Mouse (Mus musculus) midbrain, embryonic 15.5 days (tissue): ENCODE results near the gene Rela. TPM values are rescaled to one million over a fixed set of nuclear protein-coding genes. Genes with fewer than 3 reads are reported as not detected.
A peak's percentile ranks its signal among the peaks of the same experiment; 100 is the strongest.

Source experiments
- ATAC-seq: fragments of 200-750 bp; cut with Nextera tagmentation; replicated peaks from 2 replicates; pipeline ENCODE4 v1.8.0; 2017; ENCODE audit warnings: moderate TSS enrichment
- H3K27ac ChIP-seq: fragments of 300-500 bp; sonication (generic); 2 replicates; pipeline ENCODE4 v1.5.1; 2015; ENCODE audit warnings: mild to moderate bottlenecking, inconsistent platforms
- H3K27me3 ChIP-seq: fragments of 300-500 bp; sonication (generic); replicated peaks from 2 replicates; pipeline ENCODE4 v1.6.1; 2015; ENCODE audit warnings: inconsistent platforms
- H3K36me3 ChIP-seq: fragments of 300-500 bp; sonication (generic); replicated peaks from 2 replicates; pipeline ENCODE4 v1.6.1; 2015; ENCODE audit warnings: inconsistent platforms
- H3K4me1 ChIP-seq: fragments of 300-500 bp; sonication (generic); 2 replicates; pipeline ENCODE4 v1.6.1; 2015; ENCODE audit warnings: inconsistent platforms
- H3K4me2 ChIP-seq: fragments of 300-500 bp; sonication (generic); 2 replicates; pipeline ENCODE4 v1.6.1; 2015; ENCODE audit warnings: inconsistent platforms, mild to moderate bottlenecking, moderate library complexity
- H3K4me3 ChIP-seq: fragments of 300-500 bp; sonication (generic); 2 replicates; pipeline ENCODE4 v1.5.1; 2015; ENCODE audit warnings: mild to moderate bottlenecking, inconsistent platforms
- H3K9ac ChIP-seq: fragments of 300-500 bp; sonication (generic); 2 replicates; pipeline ENCODE4 v1.6.1; 2015; ENCODE audit warnings: mild to moderate bottlenecking, inconsistent platforms
- H3K9me3 ChIP-seq: fragments of 300-500 bp; sonication (generic); 2 replicates; pipeline ENCODE4 v1.6.1; 2016; ENCODE audit warnings: inconsistent platforms
- WGBS: fragments of 180-500 bp; shearing (Covaris S2); methylation state at CpG from one replicate; pipeline ENCODE4 v1.1.7; 2015; ENCODE audit warnings: mixed read lengths; 5-methylcytosine and 5-hydroxymethylcytosine counted together
- polyA plus RNA-seq: library from polyadenylated mRNA; unstranded; fragments of >200 nt; fragmentation: Nextera tagmentation; extraction: Ambion mirVana; gene quantifications from 2 replicates; pipeline ENCODE4 v1.2.1, GENCODE M21; 2015

The Rela gene
- polyA plus RNA-seq, 1 experiment from 2014 or later = 36.9 TPM

- peak within 1 kb of the TSS; percentile 92 for H3K9ac ChIP-seq
- peak within 1 kb of the TSS; percentile 59 for H3K4me2 ChIP-seq
- ATAC-seq = peak; percentile 93
- H3K27ac ChIP-seq = peak within 1 kb of the TSS; percentile 100
- H3K4me3 ChIP-seq = peak within 1 kb of the TSS; percentile 78
- no peaks in the 10 kb centered on the region for H3K9me3 ChIP-seq
- H3K27me3 ChIP-seq = no peaks in the 10 kb centered on the region; the same call in 1 of the 2 replicates
- peaks cover 29% of the 10 kb centered on the region for H3K36me3 ChIP-seq
- under 1% methylated on average over 55 of the region's 55 CpGs for WGBS
- H3K4me1 ChIP-seq = peaks cover 22% of the 10 kb centered on the region
These were observed 27.5 kb upstream of the Rela start, which contains the start of gene Kat5 for GRCm38 (mm10) chr19:5609547-5610404. Kat5 (minus strand) TSS chr19:5610237.

GRCm38 (mm10) chr19:5611973-5612372 lies 25.3 kb upstream of the Rela start:
- no peak for ATAC-seq
- no peaks in the 10 kb centered on the region for H3K9me3 ChIP-seq
- H3K4me3 ChIP-seq = no peak overlapping the region
- no peak overlapping the region for H3K27ac ChIP-seq
- H3K4me2 ChIP-seq = no peak overlapping the region
- H3K9ac ChIP-seq = no peak overlapping the region
- H3K27me3 ChIP-seq = no peaks in the 10 kb centered on the region; the same call in none of the 2 replicates
- H3K4me1 ChIP-seq = peaks cover 22% of the 10 kb centered on the region
- WGBS = 94% methylated on average over 1 of the region's 1 CpGs
- H3K36me3 ChIP-seq = peaks cover 9% of the 10 kb centered on the region; the same call in 1 of the 2 replicates

GRCm38 (mm10) chr19:5612762-5613411 lies 24.4 kb upstream of the Rela start:
- Histone ChIP-seq H3K4me3 (no peak overlapping the region), H3K36me3 (no peaks in the 10 kb centered on the region), H3K4me1 (peaks cover 22% of the 10 kb centered on the region), H3K9me3 (no peaks in the 10 kb centered on the region), H3K27ac (no peak overlapping the region), H3K4me2 (no peak overlapping the region), H3K27me3 (no peaks in the 10 kb centered on the region; the same call in none of the 2 replicates), H3K9ac (no peak overlapping the region)
- ATAC-seq = no peak
- WGBS = 77% methylated on average over 3 of the region's 3 CpGs

- Histone ChIP-seq H3K9me3 (no peaks in the 10 kb centered on the region), H3K36me3 (no peaks in the 10 kb centered on the region), H3K27ac (no peak overlapping the region), H3K4me3 (no peak overlapping the region), H3K9ac (no peak overlapping the region), H3K4me1 (peaks cover 8% of the 10 kb centered on the region), H3K4me2 (no peak overlapping the region), H3K27me3 (peaks cover 2% of the 10 kb centered on the region)
- ATAC-seq = no peak
- 72% methylated on average over 2 of the region's 2 CpGs for WGBS
These were observed 22.3 kb upstream of the Rela start for GRCm38 (mm10) chr19:5614953-5615352.

GRCm38 (mm10) chr19:5620007-5620406 lies 17.3 kb upstream of the Rela start:
- Histone ChIP-seq H3K27me3 (peaks cover 2% of the 10 kb centered on the region; the same call in 1 of the 2 replicates), H3K9ac (no peak overlapping the region), H3K4me3 (no peak overlapping the region), H3K36me3 (no peaks in the 10 kb centered on the region), H3K27ac (no peak overlapping the region), H3K4me1 (no peaks in the 10 kb centered on the region), H3K4me2 (no peak overlapping the region), H3K9me3 (no peaks in the 10 kb centered on the region)
- WGBS = 91% methylated on average over 4 of the region's 4 CpGs
- no peak for ATAC-seq

- H3K27ac ChIP-seq = no peak overlapping the region
- no peaks in the 10 kb centered on the region for H3K4me1 ChIP-seq
- no peak overlapping the region for H3K4me2 ChIP-seq
- H3K9me3 ChIP-seq = no peaks in the 10 kb centered on the region
- H3K36me3 ChIP-seq = no peaks in the 10 kb centered on the region
- no peak for ATAC-seq
- peaks cover 2% of the 10 kb centered on the region; the same call in 1 of the 2 replicates for H3K27me3 ChIP-seq
- WGBS = 82% methylated on average over 5 of the region's 5 CpGs
- H3K9ac ChIP-seq = no peak overlapping the region
- H3K4me3 ChIP-seq = no peak overlapping the region
These were observed 15.4 kb upstream of the Rela start for GRCm38 (mm10) chr19:5621884-5622283.

GRCm38 (mm10) chr19:5625311-5625710 lies 12.0 kb upstream of the Rela start:
- no peak overlapping the region for H3K4me3 ChIP-seq
- no peaks in the 10 kb centered on the region for H3K36me3 ChIP-seq
- no peaks in the 10 kb centered on the region for H3K9me3 ChIP-seq
- no peaks in the 10 kb centered on the region for H3K4me1 ChIP-seq
- ATAC-seq = no peak
- H3K4me2 ChIP-seq = no peak overlapping the region
- no peak overlapping the region for H3K27ac ChIP-seq
- 87% methylated on average over 8 of the region's 8 CpGs for WGBS
- no peaks in the 10 kb centered on the region for H3K27me3 ChIP-seq
- no peak overlapping the region for H3K9ac ChIP-seq

- H3K27ac ChIP-seq = no peak overlapping the region
- H3K27me3 ChIP-seq = no peaks in the 10 kb centered on the region
- no peaks in the 10 kb centered on the region for H3K4me1 ChIP-seq
- H3K4me2 ChIP-seq = no peak overlapping the region
- no peak overlapping the region for H3K9ac ChIP-seq
- H3K4me3 ChIP-seq = no peak overlapping the region
- no peak for ATAC-seq
- H3K36me3 ChIP-seq = no peaks in the 10 kb centered on the region
- H3K9me3 ChIP-seq = no peaks in the 10 kb centered on the region
These were observed 7.4 kb upstream of the Rela start for GRCm38 (mm10) chr19:5629907-5630306.

GRCm38 (mm10) chr19:5632120-5632519 lies 5.2 kb upstream of the Rela start:
- no peaks in the 10 kb centered on the region for H3K36me3 ChIP-seq
- no peak overlapping the region for H3K4me2 ChIP-seq
- H3K27ac ChIP-seq = no peak overlapping the region
- no peak overlapping the region for H3K9ac ChIP-seq
- no peak overlapping the region for H3K4me3 ChIP-seq
- 74% methylated on average over 9 of the region's 9 CpGs for WGBS
- ATAC-seq = no peak
- no peaks in the 10 kb centered on the region for H3K9me3 ChIP-seq
- peaks cover 9% of the 10 kb centered on the region for H3K4me1 ChIP-seq
- H3K27me3 ChIP-seq = no peaks in the 10 kb centered on the region

GRCm38 (mm10) chr19:5636036-5636570 lies 1.2 kb upstream of the Rela start:
- H3K27ac ChIP-seq = no peak overlapping the region; the same call in 1 of the 2 replicates
- peaks cover 13% of the 10 kb centered on the region for H3K36me3 ChIP-seq
- 0 out of 2 replicates have a peak overlapping the region, but pooled peaks have one; percentile 90 for H3K9ac ChIP-seq
- 83% methylated on average over 7 of the region's 7 CpGs for WGBS
- no peak overlapping the region for H3K4me2 ChIP-seq
- no peak overlapping the region for H3K4me3 ChIP-seq
- H3K9me3 ChIP-seq = no peaks in the 10 kb centered on the region
- ATAC-seq = no peak
- peaks cover 24% of the 10 kb centered on the region for H3K4me1 ChIP-seq
- no peaks in the 10 kb centered on the region for H3K27me3 ChIP-seq

GRCm38 (mm10) chr19:5636571-5637041 lies 677 bp upstream of the Rela start:
- 37% methylated on average over 12 of the region's 12 CpGs for WGBS
- H3K27ac ChIP-seq = peak overlapping the region; percentile 92
- peak overlapping the region; percentile 92 for H3K4me2 ChIP-seq
- H3K4me3 ChIP-seq = peak overlapping the region; percentile 67
- H3K4me1 ChIP-seq = peaks cover 24% of the 10 kb centered on the region
- no peaks in the 10 kb centered on the region for H3K27me3 ChIP-seq
- peak overlapping the region; percentile 90 for H3K9ac ChIP-seq
- 0 out of 2 replicates have a peak, but pooled peaks have one; percentile 6 for ATAC-seq
- no peaks in the 10 kb centered on the region for H3K9me3 ChIP-seq
- H3K36me3 ChIP-seq = peaks cover 18% of the 10 kb centered on the region

- no peak for ATAC-seq
- H3K36me3 ChIP-seq = peaks cover 35% of the 10 kb centered on the region
- peak overlapping the region; percentile 92; the same call in 1 of the 2 replicates for H3K27ac ChIP-seq
- peak overlapping the region; percentile 92 for H3K4me2 ChIP-seq
- peak overlapping the region; percentile 90 for H3K9ac ChIP-seq
- peaks cover 24% of the 10 kb centered on the region for H3K4me1 ChIP-seq
- peak overlapping the region; percentile 67 for H3K4me3 ChIP-seq
- H3K9me3 ChIP-seq = no peaks in the 10 kb centered on the region
- WGBS = 90% methylated on average over 18 of the region's 18 CpGs
- H3K27me3 ChIP-seq = no peaks in the 10 kb centered on the region
These were observed 1.2 kb downstream of the Rela start for GRCm38 (mm10) chr19:5638416-5639005.
